Mouse (Mus musculus) CH12.LX (cell line): ENCODE measurements around the gene Os9. TPM values are rescaled to one million over a fixed set of nuclear protein-coding genes. Genes with fewer than 3 reads are reported as not detected.

Experiments used
- DNase-seq: peaks from one replicate; pipeline ENCODE4 v3.0.0-alpha.2; 2013; ENCODE audit errors: extremely low read depth
- H3K27ac ChIP-seq: 2 replicates; pipeline ENCODE4 v1.5.1; 2012; ENCODE audit warnings: low read depth, mild to moderate bottlenecking, control low read depth, moderate library complexity; ENCODE audit not compliant: insufficient read depth
- H3K27me3 ChIP-seq: replicated peaks from 2 replicates; pipeline ENCODE3; 2012; ENCODE audit warnings: inconsistent platforms
- H3K36me3 ChIP-seq, 2 experiments: replicated peaks in 1 of 2; 2 replicates each; pipeline versions ENCODE3 to v1.6.1; 2012; ENCODE audit warnings: inconsistent platforms in 1 of 2, low read length in 1 of 2, mild to moderate bottlenecking in 1 of 2, mixed read lengths in 1 of 2, moderate library complexity in 1 of 2; ENCODE audit not compliant: control insufficient read depth in 1 of 2, insufficient read depth in 1 of 2
- H3K4me1 ChIP-seq, 2 experiments: 2 replicates each; pipeline ENCODE4 v1.6.1; 2012; ENCODE audit warnings: inconsistent platforms in 1 of 2, moderate library complexity in 1 of 2; ENCODE audit not compliant: insufficient read depth in 2 of 2, control insufficient read depth in 1 of 2
- H3K4me2 ChIP-seq: 2 replicates; pipeline ENCODE4 v1.6.1; 2012; ENCODE audit warnings: low read depth, mild to moderate bottlenecking, control low read depth; ENCODE audit not compliant: poor library complexity, insufficient read depth, severe bottlenecking
- H3K4me3 ChIP-seq, 3 experiments: fragments of 150-350 bp in 1 of 3; sonication (generic) in 1 of 3; replicated peaks in 1 of 3; 2 replicates each; pipeline versions ENCODE3 to v1.5.1; 2011 to 2012; ENCODE audit warnings: low read depth in 2 of 3, low read length in 2 of 3, mild to moderate bottlenecking in 2 of 3, moderate library complexity in 2 of 3, control low read depth in 1 of 3, improper control_type of control experiment in 1 of 3, inconsistent platforms in 1 of 3, mixed read lengths in 1 of 3; ENCODE audit not compliant: poor library complexity in 1 of 3
- H3K79me2 ChIP-seq: replicated peaks from 2 replicates; pipeline ENCODE4 v1.6.1; 2012; ENCODE audit warnings: mild to moderate bottlenecking, moderate library complexity; ENCODE audit not compliant: control insufficient read depth, poor library complexity, insufficient read depth, severe bottlenecking; ENCODE audit errors: extremely low read depth
- H3K9ac ChIP-seq: 2 replicates; pipeline ENCODE4 v1.6.1; 2012; ENCODE audit warnings: low read depth, mild to moderate bottlenecking, control low read depth, moderate library complexity; ENCODE audit not compliant: insufficient read depth
- H3K9me3 ChIP-seq: replicated peaks from 2 replicates; pipeline ENCODE3; 2012; ENCODE audit warnings: low read length, inconsistent platforms, mixed read lengths
- BHLHE40 ChIP-seq: IDR thresholded peaks from 2 replicates; pipeline ENCODE4 v1.6.1; 2011; ENCODE audit warnings: mild to moderate bottlenecking, low read depth, low read length, improper control_type of control experiment
- CHD1 ChIP-seq: IDR thresholded peaks from 2 replicates; pipeline ENCODE4 v1.6.1; 2012; ENCODE audit warnings: low read depth, low read length, improper control_type of control experiment, inconsistent platforms
- CHD2 ChIP-seq: IDR thresholded peaks from 2 replicates; pipeline ENCODE4 v1.6.1; 2011; ENCODE audit warnings: low read length, improper control_type of control experiment
- ETS1 ChIP-seq: conservative IDR thresholded peaks from 2 replicates; pipeline ENCODE4 v1.6.1; 2012; ENCODE audit warnings: low read depth, mild to moderate bottlenecking, inconsistent platforms, low read length, improper control_type of control experiment, moderate library complexity
- GABPA ChIP-seq: IDR thresholded peaks from 2 replicates; pipeline ENCODE4 v1.6.1; 2012; ENCODE audit warnings: low read depth, low read length, improper control_type of control experiment, inconsistent platforms; ENCODE audit not compliant: insufficient replicate concordance
- HCFC1 ChIP-seq: IDR thresholded peaks from 2 replicates; pipeline ENCODE4 v1.6.1; 2012; ENCODE audit warnings: low read depth, mild to moderate bottlenecking, inconsistent platforms, low read length, improper control_type of control experiment
- IRF4 ChIP-seq: IDR thresholded peaks from 2 replicates; pipeline ENCODE4 v1.6.1; 2014; ENCODE audit warnings: low read depth, mild to moderate bottlenecking, inconsistent platforms, low read length, improper control_type of control experiment
- JUN ChIP-seq: IDR thresholded peaks from 2 replicates; pipeline ENCODE4 v1.6.1; 2011; ENCODE audit warnings: low read depth, mild to moderate bottlenecking, low read length, improper control_type of control experiment, moderate library complexity; ENCODE audit not compliant: insufficient read depth
- JUND ChIP-seq: conservative IDR thresholded peaks from 2 replicates; pipeline ENCODE4 v1.6.1; 2011; ENCODE audit warnings: low read depth, low read length, improper control_type of control experiment
- MAFK ChIP-seq: IDR thresholded peaks from 2 replicates; pipeline ENCODE4 v1.6.1; 2011; ENCODE audit warnings: low read length, improper control_type of control experiment; ENCODE audit not compliant: insufficient replicate concordance
- MYC ChIP-seq: IDR thresholded peaks from 2 replicates; pipeline ENCODE4 v1.6.1; 2011; ENCODE audit warnings: low read depth, mild to moderate bottlenecking, improper control_type of control experiment, low read length
- POLR2AphosphoS2 ChIP-seq: IDR thresholded peaks from 2 replicates; pipeline ENCODE4 v1.6.1; 2011; ENCODE audit warnings: low read depth, low read length, improper control_type of control experiment
- SIN3A ChIP-seq: IDR thresholded peaks from 2 replicates; pipeline ENCODE4 v1.6.1; 2012; ENCODE audit warnings: low read length, improper control_type of control experiment, inconsistent platforms
- TBP ChIP-seq: conservative IDR thresholded peaks from 2 replicates; pipeline ENCODE4 v1.6.1; 2011; ENCODE audit warnings: low read depth, low read length, improper control_type of control experiment
- TCF12 ChIP-seq: IDR thresholded peaks from 2 replicates; pipeline ENCODE4 v1.6.1; 2014; ENCODE audit warnings: low read depth, mild to moderate bottlenecking, inconsistent platforms, low read length, improper control_type of control experiment
- UBTF ChIP-seq: IDR thresholded peaks from 2 replicates; pipeline ENCODE4 v1.6.1; 2012; ENCODE audit warnings: low read depth, mild to moderate bottlenecking, inconsistent platforms, low read length, improper control_type of control experiment, moderate library complexity
- dilution Hi-C: fragments of 300-500 bp; cut with MboI; formaldehyde crosslinking; loops from 2 replicates; pipeline ENCODE4 v1.14.3; 2020; ENCODE audit warnings: low sequenced_read_pairs; ENCODE audit not compliant: extremely low pct_unique_long_range_greater_than_20kb, extremely low pct_ligation_motif_present
- in situ Hi-C: fragments of 300-500 bp; cut with MboI; formaldehyde crosslinking; loops from 3 replicates; pipeline ENCODE4 v1.14.3; 2019; ENCODE audit warnings: low sequenced_read_pairs, low pct_ligation_motif_present, low pct_unique_long_range_greater_than_20kb, mixed read lengths
- polyA plus RNA-seq: library from polyadenylated mRNA; unstranded; fragments of >175 nt; gene quantifications from 2 replicates; pipeline ENCODE4 v1.2.1, GENCODE M21; 2012; ENCODE audit warnings: low read depth; ENCODE audit not compliant: insufficient read length
- total RNA-seq, 2 experiments: library from RNA; depleted of rRNA; stranded (reverse); fragments of 300-350 nt in 1 of 2; fragments of >200 nt in 1 of 2; gene quantifications; 2 replicates each; pipeline ENCODE4 v1.2.3; 2012 to 2014

Os9 gene
- total and polyA plus RNA-seq, 3 experiments: 42.8 to 82.7 (median 61.9) TPM

- Histone ChIP-seq H3K27ac (no peak overlapping the region), H3K9me3 (no peaks in the 10 kb centered on the region), H3K9ac (no peak overlapping the region), H3K27me3 (peaks cover 15% of the 10 kb centered on the region), H3K4me1 (peaks cover 12 to 34% of the 10 kb centered on the region in 2 experiments), H3K4me3 (no peak overlapping the region), H3K4me2 (0 out of 2 replicates have a peak overlapping the region, but pooled peaks have one; percentile 14), H3K79me2 (no peaks in the 10 kb centered on the region), H3K36me3 (peaks cover 12 to 15% of the 10 kb centered on the region in 2 experiments)
- DNase-seq: no peak
- in situ Hi-C loops (no loop called here), dilution Hi-C loops (no loop called here)
- TF ChIP-seq HCFC1 (no peak), GABPA (no peak), JUND (no peak), TBP (no peak), SIN3A (no peak), CHD1 (no peak), MYC (no peak)
Observed at GRCm38 (mm10) chr10:127055406-127055805, 65.5 kb downstream of the Os9 start.

DNA sequence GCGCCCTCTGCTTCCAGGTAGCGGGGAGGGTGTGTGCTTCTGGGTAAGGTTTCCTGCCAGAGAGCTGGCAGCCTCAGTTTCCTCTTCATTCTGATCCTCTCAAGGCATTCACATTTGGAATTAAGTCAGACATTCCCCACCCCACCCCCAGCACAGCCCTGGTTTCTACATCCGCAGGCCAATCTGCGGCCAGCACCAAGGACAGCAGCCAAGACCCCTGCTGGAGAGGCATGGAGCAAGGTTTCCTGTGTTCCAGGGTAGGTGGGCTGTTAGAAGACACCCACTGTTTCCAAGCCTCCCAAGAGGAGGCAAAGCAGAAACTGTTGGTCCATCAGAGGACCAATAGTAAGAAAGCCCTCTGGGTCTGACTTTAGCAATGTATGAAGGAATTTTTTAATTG is 66.3 kb downstream of the Os9 start:
- no peak for DNase-seq
- in situ Hi-C loops: no loop called here
- Histone ChIP-seq H3K4me1 (peaks cover 12 to 32% of the 10 kb centered on the region in 2 experiments), H3K27me3 (peaks cover 12% of the 10 kb centered on the region), H3K36me3 (peaks cover 12 to 15% of the 10 kb centered on the region in 2 experiments), H3K79me2 (no peaks in the 10 kb centered on the region), H3K4me2 (no peak overlapping the region), H3K9ac (no peak overlapping the region), H3K27ac (no peak overlapping the region), H3K9me3 (no peaks in the 10 kb centered on the region), H3K4me3 (no peak overlapping the region)
- dilution Hi-C loops: no loop called here
- no peak for TF ChIP-seq POLR2AphosphoS2
- TF ChIP-seq ETS1: no peak
- TF ChIP-seq BHLHE40: no peak
- TF ChIP-seq UBTF: no peak
- TF ChIP-seq TCF12: no peak
- no peak for TF ChIP-seq JUN
- TF ChIP-seq IRF4: no peak
- TF ChIP-seq HCFC1: no peak
- TF ChIP-seq MAFK: no peak
- no peak for TF ChIP-seq CHD2
- TF ChIP-seq MYC: no peak
